Mouse (Mus musculus) liver, postnatal 0 days (tissue): ENCODE results near the gene Myo1b.

Experiments used
- CTCF ChIP-seq: sonication (generic); IDR thresholded peaks from 2 replicates; pipeline ENCODE4 v1.5.1; 2016; ENCODE audit warnings: antibody characterized with exemption, low read depth
- EP300 ChIP-seq: IDR thresholded peaks from 2 replicates; pipeline ENCODE4 v1.6.1; 2016; ENCODE audit warnings: antibody characterized with exemption, low read depth, mild to moderate bottlenecking

DNA sequence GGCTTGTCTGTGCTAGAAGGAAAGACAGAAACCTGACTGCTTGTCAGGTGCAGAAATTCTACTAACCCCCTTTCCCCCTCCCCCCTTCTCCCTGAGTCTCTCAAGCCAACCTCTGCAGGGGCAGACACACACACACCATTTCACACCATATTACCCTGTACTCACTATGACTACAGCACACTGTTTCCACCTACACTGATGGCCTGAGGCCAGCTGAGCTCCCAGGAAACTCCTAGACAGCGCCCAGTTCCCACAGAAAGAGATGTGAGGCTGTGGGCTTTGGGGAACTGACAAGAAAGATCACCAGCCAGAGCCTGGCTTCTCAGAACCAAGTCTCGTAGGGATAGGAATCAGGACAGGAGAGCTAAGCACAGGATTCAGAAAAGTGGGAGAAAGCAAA is 6.7 kb downstream of the Myo1b start:
- TF ChIP-seq CTCF (no peak), EP300 (no peak)
